Mouse (Mus musculus): Measurements from ENCODE around the gene Myf5. TPM values are rescaled to one million over a fixed set of nuclear protein-coding genes. Genes with fewer than 3 reads are reported as not detected.

Gene Myf5
- polyA plus RNA-seq (2014; fragmentation: Nextera tagmentation; extraction: Ambion mirVana): 1.1 and 1.6 TPM in 2 replicates

GRCm38 (mm10) chr10:107485870-107486269 is at the start of gene Myf5:
Myf5 (minus strand) TSS chr10:107486134.
- Histone ChIP-seq H3K4me1 (replicated peaks; ENCODE audit: control insufficient read depth, insufficient read depth, low read length) (no peaks in the 10 kb centered on the region), H3K27me3 (ENCODE audit: control insufficient read depth, insufficient read depth, low read length) (no peaks in the 10 kb centered on the region), H3K4me3 (ENCODE audit: low read depth, low read length) (no peak within 1 kb of the TSS), H3K4me2 (replicated peaks; ENCODE audit: low read depth, low read length) (no peak within 1 kb of the TSS), H3K36me3 (ENCODE audit: control insufficient read depth, insufficient read depth, low read length) (no peaks in the 10 kb centered on the region), H3K27ac (ENCODE audit: low read depth, low read length) (no peak within 1 kb of the TSS), H3K9me3 (ENCODE audit: control insufficient read depth, low read length) (no peaks in the 10 kb centered on the region), H3K9ac (ENCODE audit: low read depth, low read length) (no peak within 1 kb of the TSS)
- no peak for DNase-seq (ENCODE audit: low spot score)
- WGBS: 70% methylated on average over 8 of the region's 8 CpGs
- no peak for ATAC-seq (ENCODE audit: low FRiP score)

GRCm38 (mm10) chr10:107528758-107529157 is 42.8 kb upstream of the Myf5 start:
- Histone ChIP-seq H3K9ac (ENCODE audit: low read depth, low read length) (no peak overlapping the region), H3K27me3 (ENCODE audit: control insufficient read depth, insufficient read depth, low read length) (no peaks in the 10 kb centered on the region), H3K36me3 (ENCODE audit: control insufficient read depth, insufficient read depth, low read length) (no peaks in the 10 kb centered on the region), H3K4me1 (replicated peaks; ENCODE audit: control insufficient read depth, insufficient read depth, low read length) (no peaks in the 10 kb centered on the region), H3K27ac (ENCODE audit: low read depth, low read length) (no peak overlapping the region), H3K4me3 (ENCODE audit: low read depth, low read length) (no peak overlapping the region), H3K4me2 (replicated peaks; ENCODE audit: low read depth, low read length) (no peak overlapping the region), H3K9me3 (ENCODE audit: control insufficient read depth, low read length) (no peaks in the 10 kb centered on the region)
- no peak for ATAC-seq (ENCODE audit: low FRiP score)
- WGBS: 90% methylated on average over 1 of the region's 1 CpGs
- no peak for DNase-seq (ENCODE audit: low spot score)

- WGBS: 87% methylated on average over 5 of the region's 5 CpGs
- no peaks in the 10 kb centered on the region for H3K4me1 ChIP-seq (replicated peaks; ENCODE audit: control insufficient read depth, insufficient read depth, low read length)
- no peak for ATAC-seq (ENCODE audit: low FRiP score)
Observed at GRCm38 (mm10) chr10:107519216-107519615, 33.3 kb upstream of the Myf5 start.

GRCm38 (mm10) chr10:107516641-107517040 is 30.7 kb upstream of the Myf5 start:
- Histone ChIP-seq H3K9me3 (ENCODE audit: control insufficient read depth, low read length) (no peaks in the 10 kb centered on the region), H3K4me1 (replicated peaks; ENCODE audit: control insufficient read depth, insufficient read depth, low read length) (no peaks in the 10 kb centered on the region), H3K9ac (ENCODE audit: low read depth, low read length) (no peak overlapping the region), H3K4me2 (replicated peaks; ENCODE audit: low read depth, low read length) (no peak overlapping the region), H3K27me3 (ENCODE audit: control insufficient read depth, insufficient read depth, low read length) (no peaks in the 10 kb centered on the region), H3K36me3 (ENCODE audit: control insufficient read depth, insufficient read depth, low read length) (no peaks in the 10 kb centered on the region), H3K27ac (ENCODE audit: low read depth, low read length) (no peak overlapping the region), H3K4me3 (ENCODE audit: low read depth, low read length) (no peak overlapping the region)
- DNase-seq (ENCODE audit: low spot score): no peak
- WGBS: 82% methylated on average over 7 of the region's 7 CpGs
- ATAC-seq (ENCODE audit: low FRiP score): no peak

More at GRCm38 (mm10) chr10:107519216-107519615, 33.3 kb upstream of the Myf5 start:
- H3K4me2 ChIP-seq (replicated peaks; ENCODE audit: low read depth, low read length): no peak overlapping the region
- DNase-seq (ENCODE audit: low spot score): no peak
- H3K9ac ChIP-seq (ENCODE audit: low read depth, low read length): no peak overlapping the region
- H3K27me3 ChIP-seq (ENCODE audit: control insufficient read depth, insufficient read depth, low read length): no peaks in the 10 kb centered on the region
- no peak overlapping the region for H3K4me3 ChIP-seq (ENCODE audit: low read depth, low read length)
- no peaks in the 10 kb centered on the region for H3K36me3 ChIP-seq (ENCODE audit: control insufficient read depth, insufficient read depth, low read length)
- H3K9me3 ChIP-seq (ENCODE audit: control insufficient read depth, low read length): no peaks in the 10 kb centered on the region
- H3K27ac ChIP-seq (ENCODE audit: low read depth, low read length): no peak overlapping the region

- Histone ChIP-seq H3K9me3 (ENCODE audit: control insufficient read depth, low read length) (no peaks in the 10 kb centered on the region), H3K27ac (ENCODE audit: low read depth, low read length) (no peak overlapping the region), H3K4me2 (replicated peaks; ENCODE audit: low read depth, low read length) (no peak overlapping the region), H3K4me1 (replicated peaks; ENCODE audit: control insufficient read depth, insufficient read depth, low read length) (no peaks in the 10 kb centered on the region), H3K9ac (ENCODE audit: low read depth, low read length) (no peak overlapping the region), H3K4me3 (ENCODE audit: low read depth, low read length) (no peak overlapping the region), H3K27me3 (ENCODE audit: control insufficient read depth, insufficient read depth, low read length) (no peaks in the 10 kb centered on the region), H3K36me3 (ENCODE audit: control insufficient read depth, insufficient read depth, low read length) (no peaks in the 10 kb centered on the region)
- DNase-seq (ENCODE audit: low spot score) (no peak), ATAC-seq (ENCODE audit: low FRiP score) (no peak)
- 83% methylated on average over 7 of the region's 7 CpGs for WGBS
Observed at GRCm38 (mm10) chr10:107514735-107515134, 28.8 kb upstream of the Myf5 start.

- 78% methylated on average over 2 of the region's 2 CpGs for WGBS
- no peaks in the 10 kb centered on the region for H3K4me1 ChIP-seq (replicated peaks; ENCODE audit: control insufficient read depth, insufficient read depth, low read length)
- no peaks in the 10 kb centered on the region for H3K27me3 ChIP-seq (ENCODE audit: control insufficient read depth, insufficient read depth, low read length)
- H3K36me3 ChIP-seq (ENCODE audit: control insufficient read depth, insufficient read depth, low read length): no peaks in the 10 kb centered on the region
- ATAC-seq (ENCODE audit: low FRiP score) (no peak), DNase-seq (ENCODE audit: low spot score) (no peak)
- no peak overlapping the region for H3K27ac ChIP-seq (ENCODE audit: low read depth, low read length)
- H3K9me3 ChIP-seq (ENCODE audit: control insufficient read depth, low read length): no peaks in the 10 kb centered on the region
- no peak overlapping the region for H3K4me2 ChIP-seq (replicated peaks; ENCODE audit: low read depth, low read length)
- no peak overlapping the region for H3K4me3 ChIP-seq (ENCODE audit: low read depth, low read length)
- no peak overlapping the region for H3K9ac ChIP-seq (ENCODE audit: low read depth, low read length)
Observed at GRCm38 (mm10) chr10:107506397-107506796, 20.5 kb upstream of the Myf5 start.

- Histone ChIP-seq H3K27me3 (ENCODE audit: control insufficient read depth, insufficient read depth, low read length) (no peaks in the 10 kb centered on the region), H3K4me1 (replicated peaks; ENCODE audit: control insufficient read depth, insufficient read depth, low read length) (no peaks in the 10 kb centered on the region), H3K4me2 (replicated peaks; ENCODE audit: low read depth, low read length) (no peak overlapping the region), H3K4me3 (ENCODE audit: low read depth, low read length) (no peak overlapping the region), H3K36me3 (ENCODE audit: control insufficient read depth, insufficient read depth, low read length) (no peaks in the 10 kb centered on the region), H3K27ac (ENCODE audit: low read depth, low read length) (no peak overlapping the region), H3K9me3 (ENCODE audit: control insufficient read depth, low read length) (no peaks in the 10 kb centered on the region), H3K9ac (ENCODE audit: low read depth, low read length) (no peak overlapping the region)
- DNase-seq (ENCODE audit: low spot score): no peak
- no peak for ATAC-seq (ENCODE audit: low FRiP score)
- WGBS: 87% methylated on average over 4 of the region's 4 CpGs
Observed at GRCm38 (mm10) chr10:107503430-107503829, 17.5 kb upstream of the Myf5 start.

- Histone ChIP-seq H3K27ac (ENCODE audit: low read depth, low read length) (no peak overlapping the region), H3K4me2 (replicated peaks; ENCODE audit: low read depth, low read length) (no peak overlapping the region), H3K27me3 (ENCODE audit: control insufficient read depth, insufficient read depth, low read length) (no peaks in the 10 kb centered on the region), H3K4me1 (replicated peaks; ENCODE audit: control insufficient read depth, insufficient read depth, low read length) (no peaks in the 10 kb centered on the region), H3K9me3 (ENCODE audit: control insufficient read depth, low read length) (no peaks in the 10 kb centered on the region), H3K36me3 (ENCODE audit: control insufficient read depth, insufficient read depth, low read length) (no peaks in the 10 kb centered on the region), H3K4me3 (ENCODE audit: low read depth, low read length) (no peak overlapping the region), H3K9ac (ENCODE audit: low read depth, low read length) (no peak overlapping the region)
- ATAC-seq (ENCODE audit: low FRiP score): no peak
- 89% methylated on average over 7 of the region's 7 CpGs for WGBS
- DNase-seq (ENCODE audit: low spot score): no peak
Observed at GRCm38 (mm10) chr10:107502193-107502592, 16.3 kb upstream of the Myf5 start.

GRCm38 (mm10) chr10:107499656-107500055 is 13.7 kb upstream of the Myf5 start:
- Histone ChIP-seq H3K4me3 (ENCODE audit: low read depth, low read length) (no peak overlapping the region), H3K9ac (ENCODE audit: low read depth, low read length) (no peak overlapping the region), H3K4me1 (replicated peaks; ENCODE audit: control insufficient read depth, insufficient read depth, low read length) (no peaks in the 10 kb centered on the region), H3K36me3 (ENCODE audit: control insufficient read depth, insufficient read depth, low read length) (no peaks in the 10 kb centered on the region), H3K27ac (ENCODE audit: low read depth, low read length) (no peak overlapping the region), H3K4me2 (replicated peaks; ENCODE audit: low read depth, low read length) (no peak overlapping the region), H3K9me3 (ENCODE audit: control insufficient read depth, low read length) (no peaks in the 10 kb centered on the region), H3K27me3 (ENCODE audit: control insufficient read depth, insufficient read depth, low read length) (no peaks in the 10 kb centered on the region)
- DNase-seq (ENCODE audit: low spot score) (no peak), ATAC-seq (ENCODE audit: low FRiP score) (no peak)
- 90% methylated on average over 7 of the region's 7 CpGs for WGBS

Data from hindbrain, embryonic 11.5 days (tissue).